Mouse (Mus musculus) brain, adult 2 months (tissue): ENCODE results near the gene Pip5k1a.
"Not testable (repeated sequence)": the region's sequence is repeated elsewhere in the genome, so short reads cannot be mapped to it uniquely, and the experiment has no call there.

ENCODE experiments used
- DNase-seq: peaks from one replicate; pipeline ENCODE4 v3.0.0; 2011; ENCODE audit warnings: low read depth, low spot score

The Pip5k1a gene

DNA sequence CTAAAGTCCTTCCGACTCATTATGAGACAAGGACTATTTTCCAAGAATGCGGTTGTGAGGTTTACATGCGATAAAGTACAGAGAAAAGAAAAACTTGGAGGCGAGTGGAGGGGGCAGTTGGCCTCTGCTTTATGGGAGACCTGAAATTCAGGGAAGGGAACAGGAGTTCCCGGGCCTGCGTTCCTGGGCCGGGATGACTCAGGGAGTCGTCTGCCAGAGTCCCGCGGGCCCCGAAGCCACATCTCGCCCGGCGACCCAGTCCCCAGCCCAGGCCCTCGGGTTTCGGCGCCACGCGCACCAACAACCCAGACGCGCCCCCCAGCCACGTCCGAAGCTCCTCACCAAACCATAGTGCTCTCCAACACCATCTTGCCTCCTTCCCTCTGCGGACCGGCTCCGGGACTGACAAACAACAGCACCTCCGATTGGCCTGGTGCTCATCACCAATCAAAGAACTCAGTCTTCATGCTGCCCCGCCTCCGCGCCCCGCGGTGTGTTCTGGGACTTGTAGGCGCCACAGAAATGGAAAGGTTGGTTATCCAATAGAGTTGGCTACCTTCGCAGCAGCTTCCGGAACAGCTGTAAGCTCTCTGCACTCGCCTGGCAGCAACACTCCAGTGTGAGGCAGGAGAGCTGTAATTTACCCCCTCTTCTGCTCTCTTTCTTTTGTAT lies 64.4 kb downstream of the Pip5k1a start, which contains the start of gene Psmd4:
TSS of gene Psmd4 (minus strand) at position 449 of the 672 bp plus-strand sequence.
- DNase-seq: peak; percentile 99

DNA sequence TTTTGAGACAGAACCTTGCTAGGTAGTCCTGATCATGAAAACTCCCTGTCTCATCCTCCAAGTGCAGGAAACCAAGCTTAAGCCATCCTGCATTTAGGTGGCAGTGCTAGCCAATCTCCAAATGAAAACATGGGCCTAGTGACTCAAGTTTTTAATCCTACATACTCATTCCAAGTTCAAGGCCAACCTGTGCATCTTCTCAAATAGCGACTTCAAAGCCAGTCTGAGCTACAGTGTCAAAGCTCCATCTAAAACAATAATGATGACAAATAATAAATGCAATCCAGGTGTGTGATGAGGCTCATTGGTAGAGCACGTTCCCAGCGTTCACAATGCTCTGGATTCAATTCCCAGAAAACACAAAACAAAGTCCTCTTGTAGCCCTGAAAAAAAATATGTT lies 65.1 kb downstream of the Pip5k1a start:
- no peak for DNase-seq

DNA sequence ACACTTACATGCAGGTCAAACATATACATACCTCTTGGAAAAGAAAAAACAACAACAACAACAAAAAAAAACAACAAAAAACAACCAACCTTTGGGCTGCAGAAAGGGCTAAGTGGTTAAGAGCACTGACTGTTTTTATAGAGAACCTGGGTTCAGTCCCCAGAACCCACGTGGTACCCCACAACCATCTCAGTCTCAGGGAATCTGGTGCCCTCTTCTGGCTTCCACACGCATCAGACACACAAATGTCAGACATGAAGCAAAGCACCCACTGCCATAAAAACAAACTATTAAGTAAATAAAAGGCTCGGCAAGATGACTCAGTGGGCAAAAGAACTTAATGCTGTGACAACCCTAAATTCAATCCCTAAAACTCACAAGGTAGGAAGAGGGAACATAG lies 76.8 kb downstream of the Pip5k1a start:
- no peak for DNase-seq

DNA sequence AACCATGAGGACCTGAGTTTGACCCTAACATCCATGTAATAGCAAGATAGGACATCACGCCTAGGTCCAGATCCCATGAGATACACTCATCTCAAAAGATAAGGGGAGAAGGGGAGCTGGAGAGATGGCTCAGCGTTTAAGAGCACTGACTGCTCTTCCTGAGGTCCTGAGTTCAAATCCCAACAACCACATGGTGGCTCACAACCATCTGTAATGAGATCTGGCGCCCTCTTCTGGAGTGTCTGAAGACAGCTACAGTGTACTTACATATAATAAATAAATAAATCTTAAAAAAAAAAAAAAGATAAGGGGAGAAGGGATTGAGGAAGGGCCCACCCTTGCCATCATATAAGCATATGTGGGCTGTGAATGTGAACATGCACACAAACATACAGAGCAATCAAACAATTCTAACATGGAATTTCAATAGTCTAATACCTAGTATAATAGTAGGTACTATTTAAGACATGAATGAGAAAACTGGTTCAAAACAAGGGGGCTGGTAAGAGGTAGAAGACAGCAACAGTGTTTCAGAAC lies 77.4 kb downstream of the Pip5k1a start:
- not testable (repeated sequence) for DNase-seq

DNA sequence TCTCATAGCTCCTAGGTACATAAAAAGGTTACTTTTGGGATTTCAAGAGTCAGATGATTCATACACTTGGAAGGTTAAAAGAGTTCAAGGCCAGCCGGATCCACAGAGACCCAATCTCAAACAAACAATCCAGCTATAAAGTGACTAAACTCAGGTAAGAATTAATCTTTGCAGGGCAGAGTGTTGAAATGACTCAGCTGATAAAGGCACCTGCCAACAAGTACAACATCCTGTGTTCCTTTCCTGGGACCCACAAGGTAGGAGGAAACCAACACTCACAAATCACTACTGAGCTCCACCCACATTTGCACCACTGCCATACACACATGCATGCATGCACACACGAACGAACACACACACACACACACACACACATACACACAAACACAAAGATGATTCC lies 78.1 kb downstream of the Pip5k1a start:
- no peak for DNase-seq

DNA sequence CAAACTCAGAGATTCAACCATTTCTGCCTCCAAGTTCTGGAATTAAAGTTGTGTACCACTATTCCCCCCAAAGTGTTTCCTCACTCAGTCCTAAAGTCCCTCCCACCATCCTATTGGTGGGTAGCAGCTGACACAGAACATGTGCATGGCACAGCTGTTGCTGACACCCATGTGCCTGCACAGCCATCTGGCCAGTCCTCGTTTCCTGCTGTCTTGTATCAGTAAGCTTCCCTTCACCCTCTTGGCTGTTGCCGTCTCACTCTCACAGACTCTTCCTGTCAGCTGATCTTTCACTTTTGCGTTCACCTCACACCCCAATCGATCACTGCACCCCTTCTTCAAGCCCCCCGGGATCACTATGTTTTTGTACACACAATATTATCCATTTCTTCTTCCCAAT lies 79.0 kb downstream of the Pip5k1a start:
- DNase-seq: peak; percentile 88

DNA sequence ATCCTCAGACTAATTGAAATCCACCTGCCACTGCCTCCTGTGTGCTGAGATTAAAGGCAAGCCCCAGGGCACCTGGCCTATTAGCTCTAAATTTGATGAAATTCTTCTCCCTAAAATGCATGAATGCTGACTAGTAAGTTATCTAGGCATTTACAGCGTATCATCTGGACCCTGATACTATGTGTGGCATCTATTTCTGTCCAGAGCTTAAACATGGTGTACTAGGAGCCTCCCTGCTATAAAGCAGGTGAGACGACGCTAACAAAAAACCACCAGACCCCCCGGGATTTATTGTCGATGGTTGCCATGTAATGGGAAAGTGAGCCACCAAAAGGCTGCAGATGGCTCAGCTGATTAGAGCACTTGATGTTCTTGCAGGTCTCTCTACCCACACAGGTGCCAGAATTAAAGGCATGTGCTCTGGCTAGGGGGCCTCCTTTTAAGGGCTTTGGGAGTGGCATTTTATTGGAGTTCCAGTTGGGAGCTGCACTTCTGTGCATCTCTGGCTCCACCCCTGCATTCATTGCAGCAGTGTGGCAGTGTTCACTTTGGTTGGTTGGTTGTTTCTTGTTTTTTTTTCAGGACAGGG lies 79.6 kb downstream of the Pip5k1a start:
- peak; percentile 59 for DNase-seq

DNA sequence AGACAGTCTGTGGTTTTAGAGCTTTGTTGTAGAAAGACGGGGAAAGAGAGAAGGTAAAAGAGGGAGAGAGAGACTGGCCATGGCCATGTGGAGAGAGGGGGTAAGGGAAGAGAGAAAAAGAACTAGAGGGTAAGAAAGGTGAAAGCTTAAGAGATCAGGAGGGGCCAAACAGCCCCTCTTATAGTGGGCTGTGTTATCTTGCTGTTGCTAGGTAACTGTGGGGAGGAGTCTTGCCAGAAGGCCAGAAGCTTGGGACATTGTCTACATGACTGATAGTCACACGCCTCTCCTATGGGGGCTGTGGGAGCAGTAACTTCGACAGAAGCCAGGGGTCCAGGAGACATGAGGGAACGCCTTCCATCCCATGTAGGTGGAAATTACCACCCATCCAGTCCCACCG lies 81.5 kb downstream of the Pip5k1a start:
- no peak for DNase-seq

DNA sequence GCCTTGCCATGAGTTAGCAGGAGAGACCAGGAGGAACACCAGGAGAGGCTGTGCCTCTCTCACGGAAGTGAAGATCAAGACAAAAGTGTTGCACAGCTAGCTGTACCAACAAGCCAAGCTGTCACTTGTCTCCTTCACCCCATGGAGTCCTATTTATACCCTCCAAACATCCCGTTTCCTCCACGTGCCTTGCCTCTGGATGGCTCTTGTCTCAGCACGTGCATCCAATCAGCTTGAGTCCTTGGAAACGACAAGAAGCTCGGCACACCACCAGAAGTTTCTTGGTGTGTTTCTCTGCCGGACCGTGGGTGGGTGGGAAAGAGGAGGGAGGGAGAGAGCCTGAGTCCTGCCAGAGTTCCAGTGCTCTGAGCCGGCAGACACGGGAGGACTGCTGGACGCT lies 82.2 kb downstream of the Pip5k1a start:
- peak; percentile 78 for DNase-seq

DNA sequence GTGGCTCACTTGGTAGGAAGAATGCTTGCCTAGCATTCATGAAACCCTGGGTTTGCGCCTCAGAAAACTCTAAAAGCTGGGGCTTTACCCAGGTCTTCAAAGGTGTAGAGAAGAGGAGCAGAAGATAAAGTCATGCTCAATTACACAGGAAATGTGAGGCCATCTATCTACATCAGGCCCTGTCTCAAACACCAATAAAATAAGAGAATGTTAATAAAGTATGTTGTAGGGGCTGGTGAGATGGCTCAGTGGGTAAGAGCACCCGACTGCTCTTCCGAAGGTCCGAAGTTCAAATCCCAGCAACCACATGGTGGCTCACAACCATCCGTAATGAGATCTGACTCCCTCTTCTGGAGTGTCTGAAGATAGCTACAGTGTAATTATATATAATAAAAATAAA lies 85.8 kb downstream of the Pip5k1a start:
- DNase-seq: not testable (repeated sequence)

DNA sequence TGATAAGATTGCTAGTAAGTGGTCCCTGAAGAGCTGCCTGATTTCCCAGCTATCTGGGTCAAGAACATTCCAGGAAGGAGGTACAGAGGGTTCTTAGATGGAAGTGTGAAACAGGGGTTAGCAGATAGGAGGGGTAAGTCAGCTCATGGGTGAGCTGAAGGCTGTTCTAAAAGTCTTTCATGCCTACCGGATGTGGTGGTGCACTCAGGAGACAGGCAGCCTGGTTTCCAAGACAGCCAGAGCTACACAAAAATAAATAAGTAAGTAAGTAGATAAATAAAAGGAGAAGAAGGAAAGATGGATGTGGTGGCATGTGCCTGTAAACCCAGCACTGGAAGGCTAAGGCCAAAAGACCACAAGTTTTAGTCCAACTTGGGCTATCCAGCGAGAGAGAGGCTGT lies 88.0 kb downstream of the Pip5k1a start:
- no peak for DNase-seq

DNA sequence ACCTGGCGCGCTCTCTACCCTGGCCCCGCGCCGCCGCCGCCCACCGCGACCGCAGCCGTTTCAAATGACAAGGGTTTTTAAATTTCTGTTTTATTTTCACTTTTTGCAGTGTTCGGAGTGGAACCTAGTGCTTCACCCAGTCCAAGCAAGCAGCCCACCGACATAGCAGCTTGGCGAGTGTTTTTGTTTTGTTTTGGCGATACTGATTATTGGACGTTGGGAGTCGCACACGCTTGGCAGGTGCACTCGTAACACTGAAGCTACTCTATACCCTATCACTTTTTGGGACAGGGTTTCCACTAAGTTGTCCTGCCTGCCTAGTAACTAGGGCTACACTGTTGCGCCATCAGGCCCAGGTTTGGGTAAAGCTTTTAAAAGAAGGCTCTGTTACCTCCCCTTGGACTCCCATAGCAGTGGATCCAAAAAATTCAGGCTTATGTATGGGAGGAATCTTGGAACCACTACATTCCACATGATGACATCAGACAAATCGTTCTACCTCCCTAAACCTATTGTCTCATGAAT lies 90.1 kb downstream of the Pip5k1a start:
- DNase-seq: peak; percentile 55

DNA sequence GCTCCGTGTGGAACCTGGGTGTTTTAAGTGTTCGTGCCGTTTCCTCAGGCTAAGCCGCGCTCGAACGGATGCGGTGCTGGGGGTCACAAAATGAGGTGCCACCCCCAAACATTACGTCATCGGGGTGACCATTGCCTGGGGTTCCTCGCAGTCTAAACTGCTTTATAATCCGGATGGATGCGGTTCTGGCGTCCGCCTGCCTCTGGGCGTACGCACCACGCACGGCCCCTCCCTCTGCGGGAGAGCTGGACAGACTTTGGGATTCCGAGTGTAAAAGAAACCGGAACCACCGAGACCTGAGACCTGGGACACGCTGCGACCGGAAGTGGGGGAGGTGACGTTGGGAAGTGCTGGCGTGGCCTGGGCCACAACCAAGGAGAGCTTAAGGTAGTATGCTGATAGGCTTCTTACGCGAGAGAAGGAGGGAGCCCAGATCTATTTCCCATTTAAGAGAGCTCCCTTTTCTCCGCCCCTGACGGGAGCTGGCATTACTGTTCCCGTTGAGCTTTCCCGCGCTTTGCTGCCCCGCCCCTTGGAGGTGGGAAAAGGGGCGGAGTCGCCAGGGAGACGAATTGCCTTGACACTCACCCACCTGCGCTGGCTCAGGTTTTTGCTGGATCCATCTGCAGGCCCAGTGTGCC lies 90.7 kb downstream of the Pip5k1a start:
- peak; percentile 99 for DNase-seq

DNA sequence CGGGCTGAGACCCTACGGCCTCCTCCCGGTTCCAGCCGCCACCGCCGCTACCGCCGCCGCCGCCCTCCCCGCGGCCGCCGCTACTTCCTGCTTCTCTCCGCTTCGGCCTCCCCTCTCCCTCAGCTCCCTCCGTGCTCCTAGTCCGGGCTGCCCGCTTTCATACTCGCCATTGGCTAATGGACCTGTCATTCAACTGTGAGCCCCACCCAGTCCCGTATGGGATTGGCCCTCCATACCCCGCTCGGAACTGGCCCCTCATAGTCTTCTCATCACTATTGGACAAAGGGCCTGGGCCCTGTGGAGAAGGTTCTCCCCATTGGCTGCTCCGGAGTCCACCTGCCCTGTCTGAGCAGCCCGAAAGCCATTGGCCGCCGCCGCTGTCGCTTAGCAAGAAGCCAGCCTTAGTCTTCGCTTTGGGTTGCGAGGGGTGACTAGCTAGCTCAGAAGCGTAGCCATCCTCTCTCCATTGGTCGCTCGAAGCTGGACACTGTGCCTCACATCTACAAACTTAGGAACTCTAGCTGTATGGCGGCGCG lies 91.3 kb downstream of the Pip5k1a start, which contains the start of gene Zfp687:
TSS of gene Zfp687 (minus strand) at position 112 of the 536 bp plus-strand sequence.
- peak; percentile 100 for DNase-seq

DNA sequence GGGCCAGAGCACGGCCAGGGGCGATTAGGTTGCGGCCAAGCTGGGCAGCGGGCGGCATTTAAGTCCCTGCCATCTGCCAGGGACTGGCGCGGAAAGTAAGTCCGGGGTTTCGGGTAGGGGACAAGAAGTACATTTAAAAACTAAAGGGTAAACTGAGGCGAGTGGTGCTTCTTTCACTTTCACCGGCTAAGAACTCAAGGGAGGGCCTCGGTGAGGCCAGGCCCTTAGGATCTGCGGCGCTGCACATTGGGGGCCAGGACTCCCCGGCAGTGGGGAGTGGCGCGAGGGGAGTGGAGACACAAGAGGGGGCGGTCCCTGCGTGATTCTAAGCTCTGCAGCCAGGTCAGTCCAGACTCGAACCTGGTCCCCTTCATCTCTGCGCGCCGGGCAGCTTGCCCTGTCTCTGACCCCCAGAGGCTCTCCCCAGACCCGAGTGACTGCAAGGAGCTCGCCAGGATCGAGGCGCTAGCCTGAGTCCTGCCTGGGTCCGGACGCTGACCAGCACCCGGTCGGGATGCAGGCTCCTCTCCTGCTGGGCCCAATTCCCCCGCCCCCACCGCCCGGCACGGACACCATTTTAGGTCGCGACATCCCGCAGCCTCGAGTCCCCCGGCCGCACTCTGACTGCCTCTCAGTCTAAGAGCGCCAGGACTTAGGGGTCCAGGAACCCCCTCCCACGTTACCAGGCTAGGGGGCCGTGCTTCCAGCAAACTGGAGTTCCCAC lies 92.1 kb downstream of the Pip5k1a start:
- DNase-seq: peak; percentile 45

DNA sequence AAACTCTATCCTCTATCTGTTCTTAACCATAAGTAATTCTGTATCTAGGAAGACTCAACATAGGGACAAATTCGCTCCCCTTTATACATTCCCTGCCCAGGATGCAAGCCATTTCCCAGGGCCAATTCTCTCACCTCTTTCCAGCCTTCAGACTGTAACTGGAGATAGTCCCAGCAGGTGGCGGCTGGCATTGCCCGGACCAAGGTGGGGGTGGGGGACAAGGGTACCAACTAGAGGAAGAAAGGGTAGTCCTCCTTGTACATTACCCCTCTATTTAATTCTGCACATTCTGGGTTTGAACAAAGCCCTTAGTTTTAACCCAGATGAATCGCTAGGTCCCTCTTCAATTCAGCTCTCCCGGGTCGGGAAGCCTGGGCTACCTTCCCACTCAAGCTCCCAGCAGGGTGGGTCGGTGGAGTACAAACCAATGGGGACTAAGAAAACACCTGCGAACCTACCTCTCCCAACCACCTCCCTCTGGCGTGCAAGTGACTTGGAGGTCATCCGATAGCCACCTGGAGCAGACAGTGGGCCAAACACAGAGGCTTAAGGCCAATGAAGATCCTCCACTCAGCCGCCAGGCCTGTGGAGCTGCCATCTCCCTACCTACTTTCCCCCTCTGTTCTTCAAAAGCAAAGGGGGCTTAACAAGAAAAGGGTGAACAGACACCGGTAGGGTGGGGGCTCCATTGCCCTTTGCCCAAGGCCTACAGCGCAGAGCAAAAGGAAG lies 92.9 kb downstream of the Pip5k1a start:
- DNase-seq: peak; percentile 86

DNA sequence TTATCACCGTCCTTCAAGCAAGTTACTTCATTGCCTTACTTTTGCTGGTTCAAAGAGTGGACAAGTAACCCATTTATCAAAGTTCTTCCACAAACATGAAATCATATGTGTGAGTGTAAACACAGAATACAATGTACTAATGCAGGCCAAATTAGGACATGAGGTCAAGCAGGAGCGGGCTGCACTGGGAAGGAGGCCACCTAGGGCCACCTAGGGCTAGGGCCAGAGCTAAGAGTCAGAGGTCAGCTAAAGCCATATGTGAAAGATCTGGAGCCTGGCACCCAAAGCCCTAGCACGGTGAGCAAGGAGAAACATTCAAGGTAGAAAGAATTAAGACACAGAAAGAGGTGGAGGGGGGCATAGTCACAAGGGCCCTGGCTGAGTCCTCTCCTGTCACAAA lies 93.7 kb downstream of the Pip5k1a start:
- DNase-seq: no peak

DNA sequence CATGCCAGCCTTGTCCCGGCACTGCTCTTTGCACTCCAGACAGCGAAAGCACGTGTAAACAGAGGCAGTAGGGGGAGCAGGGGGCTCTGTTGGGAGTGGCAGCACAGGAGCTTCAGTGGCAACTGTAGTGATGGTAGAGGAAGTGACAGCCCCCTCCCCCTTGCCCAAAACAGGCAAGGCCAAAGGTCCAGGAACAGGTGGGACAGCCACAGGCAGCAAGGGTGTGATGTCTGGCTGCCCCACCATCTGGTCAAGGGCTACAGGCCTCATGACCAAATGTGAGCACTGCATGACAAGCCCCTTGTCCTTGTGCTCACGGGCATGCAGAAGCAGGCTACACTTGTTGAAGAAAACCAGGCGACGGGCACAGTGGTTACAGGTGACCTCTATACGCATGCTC lies 96.3 kb downstream of the Pip5k1a start:
- peak; percentile 31 for DNase-seq
